Mouse (Mus musculus) bone marrow macrophage, adult 2 months (primary cell): ENCODE measurements around the gene Ina.

Experiments used
- CTCF ChIP-seq: IDR thresholded peaks from 2 replicates; pipeline ENCODE4 v1.5.1; 2012; ENCODE audit warnings: low read depth, mild to moderate bottlenecking, low read length, moderate library complexity
- POLR2A ChIP-seq: IDR thresholded peaks from 2 replicates; pipeline ENCODE4 v1.6.1; 2012; ENCODE audit warnings: mild to moderate bottlenecking, low read depth, low read length, borderline replicate concordance

- TF ChIP-seq POLR2A = no peak
- TF ChIP-seq CTCF = no peak
Measured at GRCm38 (mm10) chr19:47026513-47026912, 12.0 kb downstream of the Ina start.
